Mouse (Mus musculus): ENCODE measurements around the gene Vtcn1. TPM values are rescaled to one million over a fixed set of nuclear protein-coding genes. Genes with fewer than 3 reads are reported as not detected.

Vtcn1 gene
- polyA plus RNA-seq, 1 experiment: not detected

DNA sequence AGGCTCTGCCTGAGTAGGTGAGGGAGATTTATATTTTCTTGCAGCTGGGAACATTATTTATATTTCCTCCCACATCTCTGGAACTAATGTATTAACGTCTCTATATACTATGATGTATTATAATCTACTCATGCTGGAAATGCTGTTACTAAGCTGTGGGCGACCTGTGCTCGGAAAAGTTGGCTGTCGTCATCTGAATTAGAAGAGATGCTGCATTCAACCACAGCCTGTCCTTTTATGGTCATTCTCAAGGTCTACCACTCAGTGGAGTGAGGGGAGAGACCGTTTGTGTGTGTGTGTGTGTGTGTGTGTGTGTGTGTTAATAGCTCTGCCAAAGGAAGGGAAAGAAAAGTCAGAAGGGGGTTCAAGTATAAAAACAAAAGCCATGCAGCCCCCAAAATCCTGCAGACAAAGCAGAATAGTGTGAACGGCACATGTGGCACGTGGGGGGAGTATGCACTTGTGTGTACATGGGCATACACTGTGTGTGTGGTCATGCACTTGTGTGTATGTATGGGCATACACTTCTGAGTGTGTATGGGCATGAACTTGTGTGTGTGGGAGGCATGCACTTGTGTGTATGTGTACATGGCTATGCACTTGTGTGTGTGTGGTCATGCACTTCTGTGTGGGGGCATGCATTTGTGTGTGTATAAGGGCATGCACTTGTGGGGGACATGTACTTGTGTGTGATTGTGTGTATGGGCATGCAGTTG, 86.4 kb downstream of the Vtcn1 start:
- no peak for TF ChIP-seq POLR2A (IDR thresholded peaks at IDR 0.05; ENCODE audit: borderline replicate concordance, low read depth, low read length)
- no peak for TF ChIP-seq CTCF (IDR thresholded peaks at IDR 0.05; ENCODE audit: low read depth, low read length)
- Histone ChIP-seq H3K4me1 (ENCODE audit: control insufficient read depth, insufficient read depth, low read length) (peaks cover 5% of the 10 kb centered on the region; the same call in 1 of the 2 replicates), H3K4me3 (ENCODE audit: insufficient read depth, low read length) (no peak overlapping the region), H3K27ac (ENCODE audit: insufficient read depth, low read depth, low read length) (no peak overlapping the region)

DNA sequence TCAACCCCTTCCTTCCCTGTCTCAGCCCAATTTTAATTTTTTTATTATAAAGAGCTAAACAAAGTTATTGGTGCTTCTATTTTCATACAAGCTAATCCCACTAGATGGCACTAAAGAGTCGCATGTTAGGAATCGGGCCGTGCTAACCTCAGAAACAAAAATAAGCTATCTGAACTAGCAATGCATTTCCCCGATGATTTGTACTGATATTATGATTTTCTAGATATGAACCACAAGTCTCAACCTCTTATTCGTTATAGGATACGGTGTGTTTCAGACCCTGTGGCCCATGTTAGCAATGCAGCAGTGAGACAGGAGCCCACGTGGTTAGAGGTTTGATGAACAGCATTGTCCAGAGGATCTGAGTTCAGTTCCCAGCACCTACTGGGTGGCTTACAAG, 91.6 kb downstream of the Vtcn1 start:
- no peak overlapping the region for H3K4me3 ChIP-seq (ENCODE audit: insufficient read depth, low read length)
- H3K27ac ChIP-seq (ENCODE audit: insufficient read depth, low read depth, low read length): no peak overlapping the region
- TF ChIP-seq POLR2A (IDR thresholded peaks at IDR 0.05; ENCODE audit: borderline replicate concordance, low read depth, low read length): no peak
- TF ChIP-seq CTCF (IDR thresholded peaks at IDR 0.05; ENCODE audit: low read depth, low read length): no peak
- H3K4me1 ChIP-seq (ENCODE audit: control insufficient read depth, insufficient read depth, low read length): peaks cover 15% of the 10 kb centered on the region

DNA sequence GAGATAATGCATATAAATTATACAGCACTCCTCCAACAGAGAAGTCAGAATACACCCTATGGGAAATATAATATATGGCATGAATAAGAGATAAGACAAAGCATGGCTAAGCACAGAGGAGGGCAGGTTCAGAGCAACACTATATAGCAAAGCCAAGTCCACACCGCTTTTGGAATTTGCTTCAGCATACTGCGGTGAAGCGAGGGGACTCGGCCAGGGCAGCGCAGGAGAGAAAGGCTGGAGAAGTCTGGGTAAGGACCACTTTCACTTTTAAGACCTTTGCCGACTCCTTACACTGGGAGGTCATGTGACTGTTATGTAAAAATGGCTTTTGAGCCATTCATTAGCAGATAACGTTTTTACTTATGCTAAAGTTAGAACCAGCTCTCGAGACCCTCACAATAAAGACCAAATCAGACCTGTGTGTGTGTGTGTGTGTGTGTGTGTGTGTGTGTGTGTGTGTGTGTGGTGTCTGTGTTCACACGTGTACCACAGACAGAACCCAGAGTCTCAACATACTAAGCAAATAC, 95.4 kb downstream of the Vtcn1 start:
- Histone ChIP-seq H3K4me3 (ENCODE audit: insufficient read depth, low read length) (peak overlapping the region; percentile 51), H3K4me1 (ENCODE audit: control insufficient read depth, insufficient read depth, low read length) (peaks cover 23% of the 10 kb centered on the region), H3K27ac (ENCODE audit: insufficient read depth, low read depth, low read length) (no peak overlapping the region)
- TF ChIP-seq CTCF (IDR thresholded peaks at IDR 0.05; ENCODE audit: low read depth, low read length) (no peak), POLR2A (IDR thresholded peaks at IDR 0.05; ENCODE audit: borderline replicate concordance, low read depth, low read length) (no peak)

DNA sequence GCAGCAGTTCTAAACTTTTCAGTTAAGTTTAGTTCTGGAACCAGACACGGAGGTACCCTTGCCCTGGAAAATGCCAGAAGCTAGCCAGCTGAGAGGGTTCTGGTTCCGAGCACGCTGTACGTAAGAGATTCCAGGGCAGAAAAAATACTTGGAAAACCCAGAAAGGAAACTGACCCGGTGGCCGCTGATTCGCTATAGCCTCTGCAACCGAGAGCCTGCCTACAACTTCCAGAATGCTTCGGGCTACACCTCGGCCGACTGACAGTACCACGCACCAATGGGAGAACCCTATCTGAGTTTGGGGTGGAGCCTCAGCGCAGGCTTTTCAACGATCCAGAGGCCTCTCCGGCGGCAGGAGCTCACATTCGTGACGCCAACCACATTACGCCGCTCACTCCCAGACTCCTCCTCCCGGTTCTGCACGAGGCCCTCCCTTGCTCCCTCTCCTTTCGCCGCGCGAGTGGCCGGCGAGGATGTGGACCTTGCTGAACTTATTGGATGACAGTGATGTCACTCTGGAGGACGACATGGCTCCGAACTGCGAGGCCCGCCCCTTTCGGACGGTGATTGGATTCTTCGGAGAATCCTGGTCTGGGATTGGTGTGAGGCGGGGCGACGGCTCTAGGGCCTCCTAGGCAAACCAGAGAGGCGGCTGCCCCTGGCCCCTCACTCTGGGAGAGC, 96.7 kb downstream of the Vtcn1 start, which contains the start of gene Trim45:
Gene Trim45 (plus strand): TSS at position 378 of the 681 bp plus-strand sequence.
- H3K4me1 ChIP-seq (ENCODE audit: control insufficient read depth, insufficient read depth, low read length): peaks cover 17% of the 10 kb centered on the region
- peak within 1 kb of the TSS; percentile 73 for H3K4me3 ChIP-seq (ENCODE audit: insufficient read depth, low read length)
- peak within 1 kb of the TSS; percentile 42 for H3K27ac ChIP-seq (ENCODE audit: insufficient read depth, low read depth, low read length)
- no peak for TF ChIP-seq CTCF (IDR thresholded peaks at IDR 0.05; ENCODE audit: low read depth, low read length)
- TF ChIP-seq POLR2A (IDR thresholded peaks at IDR 0.05; ENCODE audit: borderline replicate concordance, low read depth, low read length): no peak

DNA sequence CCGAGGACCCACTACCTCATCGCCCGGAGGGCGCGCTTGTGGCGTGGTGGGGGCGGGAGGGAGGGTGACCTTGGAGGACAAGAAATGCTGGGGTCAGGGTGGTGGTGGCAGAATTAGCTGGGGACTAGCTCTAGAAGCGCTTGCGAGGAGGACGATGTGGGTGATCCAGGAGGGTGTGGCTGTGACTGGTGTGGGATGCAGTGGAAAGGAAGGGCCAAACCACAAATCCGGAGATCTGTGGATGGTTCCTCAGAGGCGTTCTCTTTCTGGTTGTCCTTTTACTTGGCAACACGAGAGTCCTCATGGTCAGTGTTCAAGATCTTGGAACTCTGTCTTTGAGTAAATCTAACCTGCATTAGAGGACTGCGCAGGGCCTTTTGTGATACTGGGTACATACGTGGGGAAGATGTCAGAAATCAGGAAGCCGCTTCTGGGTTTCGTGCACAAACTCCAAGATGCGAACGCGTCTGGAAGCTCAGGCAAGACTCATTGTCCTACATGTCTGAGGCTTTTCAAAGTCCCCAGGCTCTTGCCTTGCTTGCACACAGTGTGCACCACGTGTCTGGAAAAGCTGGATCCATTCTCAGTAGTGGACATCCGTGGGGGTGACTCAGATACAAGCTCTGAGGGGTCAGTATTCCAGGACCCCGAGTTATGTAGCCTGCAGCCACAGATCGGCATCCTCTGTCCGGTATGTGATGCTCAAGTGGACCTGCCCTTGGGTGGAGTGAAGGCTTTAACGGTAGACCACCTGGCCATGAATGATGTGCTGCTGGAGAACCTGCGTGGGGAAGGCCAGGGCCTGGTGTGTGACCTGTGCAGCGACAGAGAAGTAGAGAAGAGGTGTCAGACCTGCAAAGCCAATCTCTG, 97.5 kb downstream of the Vtcn1 start:
- no peak for TF ChIP-seq POLR2A (IDR thresholded peaks at IDR 0.05; ENCODE audit: borderline replicate concordance, low read depth, low read length)
- no peak for TF ChIP-seq CTCF (IDR thresholded peaks at IDR 0.05; ENCODE audit: low read depth, low read length)
- Histone ChIP-seq H3K4me3 (ENCODE audit: insufficient read depth, low read length) (peak overlapping the region; percentile 73), H3K4me1 (ENCODE audit: control insufficient read depth, insufficient read depth, low read length) (peaks cover 16% of the 10 kb centered on the region), H3K27ac (ENCODE audit: insufficient read depth, low read depth, low read length) (no peak overlapping the region)

DNA sequence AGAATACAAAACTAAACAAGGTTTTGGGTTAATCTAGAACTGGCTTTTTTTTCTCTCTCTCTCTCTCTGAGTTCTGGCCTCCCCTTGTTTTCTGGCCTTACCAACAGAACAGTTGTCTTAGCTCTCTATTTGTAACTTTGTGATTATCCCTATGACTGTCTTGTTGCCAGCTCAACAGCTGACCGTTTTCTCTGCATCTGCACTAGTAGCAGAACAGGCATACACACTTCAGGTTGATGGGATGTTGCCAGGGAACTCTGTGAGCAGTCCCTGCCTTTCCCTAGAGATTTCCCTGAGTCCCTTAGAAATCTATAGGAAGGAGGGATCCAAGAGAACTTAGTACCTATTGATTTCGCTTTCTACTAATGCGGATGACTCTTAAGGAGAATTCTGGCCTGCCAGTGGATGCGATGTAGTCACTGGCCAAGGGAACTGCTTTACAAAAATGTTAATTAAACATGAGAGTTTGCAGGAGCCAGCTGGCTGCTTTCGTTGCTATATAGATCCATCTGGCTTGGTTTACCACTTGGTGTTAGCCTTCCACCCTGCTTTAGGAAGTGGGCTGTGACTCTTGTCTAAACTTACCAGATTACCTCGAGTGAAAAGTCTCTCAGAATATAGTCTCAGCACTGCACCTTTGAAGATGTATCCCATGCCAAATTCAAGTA, 98.9 kb downstream of the Vtcn1 start:
- TF ChIP-seq POLR2A (IDR thresholded peaks at IDR 0.05; ENCODE audit: borderline replicate concordance, low read depth, low read length) (no peak), CTCF (IDR thresholded peaks at IDR 0.05; ENCODE audit: low read depth, low read length) (no peak)
- peaks cover 16% of the 10 kb centered on the region for H3K4me1 ChIP-seq (ENCODE audit: control insufficient read depth, insufficient read depth, low read length)
- no peak overlapping the region for H3K4me3 ChIP-seq (ENCODE audit: insufficient read depth, low read length)
- no peak overlapping the region for H3K27ac ChIP-seq (ENCODE audit: insufficient read depth, low read depth, low read length)

DNA sequence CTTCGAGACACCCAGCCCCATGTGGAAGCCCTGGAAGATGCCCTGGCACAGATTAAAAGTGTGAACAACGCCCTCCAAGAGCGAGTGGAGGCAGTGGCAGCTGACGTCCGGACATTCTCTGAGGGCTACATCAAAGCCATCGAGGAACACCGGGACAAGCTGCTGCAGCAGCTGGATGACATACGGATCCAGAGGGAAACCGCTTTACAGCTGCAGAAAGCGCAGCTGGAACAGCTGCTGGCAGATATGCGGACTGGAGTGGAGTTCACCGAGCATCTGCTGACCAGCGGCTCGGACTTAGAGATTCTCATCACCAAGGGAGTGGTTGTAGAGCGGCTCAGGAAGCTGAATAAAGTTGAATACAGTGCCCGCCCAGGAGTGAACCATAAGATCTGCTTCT, 99.9 kb downstream of the Vtcn1 start:
- TF ChIP-seq POLR2A (IDR thresholded peaks at IDR 0.05; ENCODE audit: borderline replicate concordance, low read depth, low read length) (no peak), CTCF (IDR thresholded peaks at IDR 0.05; ENCODE audit: low read depth, low read length) (no peak)
- Histone ChIP-seq H3K4me3 (ENCODE audit: insufficient read depth, low read length) (no peak overlapping the region), H3K27ac (ENCODE audit: insufficient read depth, low read depth, low read length) (no peak overlapping the region)

DNA sequence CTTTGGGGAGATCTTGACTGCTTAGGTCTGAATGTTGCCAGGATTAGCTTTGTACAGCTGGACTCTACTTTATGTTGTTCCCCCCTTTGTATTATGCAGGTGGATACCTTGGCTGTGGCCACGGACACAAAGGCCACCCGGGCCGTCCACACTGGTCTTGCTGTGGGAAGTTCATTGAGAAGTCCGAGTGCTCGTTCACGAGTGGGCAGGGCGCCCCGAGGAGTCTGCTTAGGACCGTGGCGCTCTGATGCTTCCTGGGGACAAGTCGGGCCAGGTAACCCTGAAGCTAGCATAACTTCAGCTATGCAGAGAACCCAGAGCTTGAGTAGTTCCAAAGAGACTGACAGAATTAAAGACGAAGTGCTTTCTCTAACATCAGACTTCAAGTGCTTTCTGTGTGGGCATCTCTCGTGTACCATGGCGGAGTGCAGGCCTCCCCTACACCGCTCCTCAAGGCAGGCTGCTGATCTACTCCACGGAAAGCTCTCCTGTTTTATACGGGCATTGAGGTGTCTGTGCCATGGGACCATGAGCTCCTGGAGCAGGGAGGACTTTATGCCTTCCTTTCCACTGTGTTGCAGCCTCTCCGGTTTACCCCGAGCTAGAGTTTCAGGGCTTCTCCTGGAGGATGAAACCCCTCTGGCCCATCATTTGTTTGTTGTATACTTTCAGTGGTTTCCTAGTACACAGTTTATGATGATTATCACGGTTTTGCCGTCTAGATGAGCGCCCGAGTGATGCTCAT, 106.2 kb downstream of the Vtcn1 start:
- TF ChIP-seq CTCF (IDR thresholded peaks at IDR 0.05; ENCODE audit: low read depth, low read length) (no peak), POLR2A (IDR thresholded peaks at IDR 0.05; ENCODE audit: borderline replicate concordance, low read depth, low read length) (no peak)
- Histone ChIP-seq H3K4me1 (ENCODE audit: control insufficient read depth, insufficient read depth, low read length) (peaks cover 21% of the 10 kb centered on the region), H3K4me3 (ENCODE audit: insufficient read depth, low read length) (no peak overlapping the region), H3K27ac (ENCODE audit: insufficient read depth, low read depth, low read length) (no peak overlapping the region)

More for the DNA sequence above, 99.9 kb downstream of the Vtcn1 start:
- H3K4me1 ChIP-seq (ENCODE audit: control insufficient read depth, insufficient read depth, low read length): peaks cover 9% of the 10 kb centered on the region

Data from bone marrow macrophage, adult 2 months (primary cell).